Mouse (Mus musculus) cortical plate, adult 2 months (tissue): ENCODE measurements around the gene Slc16a13.

Experiments used
- CTCF ChIP-seq: fragments of 200-500 bp; IDR thresholded peaks from 2 replicates; pipeline ENCODE4 v1.5.1; 2011; ENCODE audit warnings: mild to moderate bottlenecking, control low read depth, low read length; ENCODE audit not compliant: insufficient read depth; ENCODE audit errors: extremely low read depth
- POLR2A ChIP-seq: fragments of 200-500 bp; IDR thresholded peaks from 2 replicates; pipeline ENCODE4 v1.6.1; 2011; ENCODE audit warnings: mild to moderate bottlenecking, low read length, control low read depth; ENCODE audit not compliant: insufficient read depth; ENCODE audit errors: extremely low read depth

DNA sequence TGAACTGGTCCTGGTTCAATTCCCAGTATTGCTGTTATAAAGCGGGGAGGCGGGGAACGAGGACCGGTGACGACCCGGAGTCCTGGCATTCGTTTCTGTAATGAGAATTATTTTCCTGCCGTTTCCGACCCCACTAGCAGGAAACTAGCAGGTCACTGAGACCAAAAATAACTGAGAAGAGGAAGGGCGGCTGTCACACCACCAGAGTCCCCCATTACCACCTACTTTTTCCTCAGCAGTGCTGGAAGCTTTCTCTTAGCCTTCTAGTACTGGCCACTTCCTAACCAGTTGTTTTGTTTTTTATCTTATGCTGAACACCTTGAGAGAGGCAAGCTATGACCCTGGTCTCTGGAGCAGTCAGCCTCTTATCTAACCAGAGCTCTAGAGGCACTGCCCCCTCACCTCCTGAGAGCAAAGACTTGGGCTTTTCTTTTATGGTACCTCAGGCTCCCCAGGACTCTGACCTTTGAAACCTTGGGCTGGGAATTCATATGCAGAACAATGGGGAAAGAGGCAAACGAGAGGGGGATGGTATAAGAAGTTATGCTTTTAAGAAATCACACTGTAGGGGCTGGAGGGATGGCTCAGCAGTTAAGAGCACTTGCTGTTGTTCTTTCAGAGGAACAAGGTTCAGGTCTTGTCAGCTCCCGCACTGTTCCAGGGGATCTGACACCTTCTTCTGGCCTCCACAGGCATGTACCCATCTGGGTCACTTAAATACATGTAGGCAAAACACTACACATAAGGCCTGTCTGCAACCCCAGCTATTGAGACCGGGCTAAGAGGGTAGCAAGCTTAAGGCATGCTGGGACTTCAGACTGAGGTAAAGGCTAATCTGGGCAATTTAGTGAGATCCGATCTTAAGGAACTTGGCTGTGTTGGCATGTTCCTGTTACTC lies 988 bp upstream of the Slc16a13 start:
- TF ChIP-seq POLR2A = no peak
- no peak for TF ChIP-seq CTCF
